Mouse (Mus musculus) spleen, adult 2 months (tissue): ENCODE measurements at regions not wholly inside any gene's neighbourhood (a gene's known extent, or its start where the extent isn't known, plus 50 kb on each side); places are given as distances from the start of the nearest gene placed in this dataset.
A peak's percentile ranks its signal among the peaks of the same experiment; 100 is the strongest.

Source experiments
- DNase-seq, 2 experiments: peaks; one replicate each; pipeline versions ENCODE4 v3.0.0 to v3.0.0-alpha.2; 2012 to 2021; ENCODE audit warnings: low spot score in 2 of 2, low read depth in 1 of 2
- H3K27ac ChIP-seq: fragments of 200-500 bp; 2 replicates; pipeline ENCODE4 v1.5.1; 2012; ENCODE audit warnings: low read length, inconsistent platforms; ENCODE audit not compliant: insufficient read depth
- H3K27me3 ChIP-seq: fragments of 200-500 bp; 2 replicates; pipeline ENCODE4 v1.6.1; 2012; ENCODE audit warnings: mild to moderate bottlenecking, moderate library complexity, low read length, inconsistent platforms; ENCODE audit not compliant: control insufficient read depth, insufficient read depth
- H3K36me3 ChIP-seq: fragments of 200-500 bp; 2 replicates; pipeline ENCODE4 v1.6.1; 2012; ENCODE audit warnings: mild to moderate bottlenecking, low read length, inconsistent platforms; ENCODE audit not compliant: control insufficient read depth, insufficient read depth
- H3K4me1 ChIP-seq: fragments of 200-500 bp; 2 replicates; pipeline ENCODE4 v1.6.1; 2011; ENCODE audit warnings: inconsistent platforms; ENCODE audit not compliant: control insufficient read depth, insufficient read depth, insufficient read length
- H3K4me3 ChIP-seq: fragments of 200-500 bp; 2 replicates; pipeline ENCODE4 v1.5.1; 2011; ENCODE audit warnings: mild to moderate bottlenecking, inconsistent platforms; ENCODE audit not compliant: insufficient read depth, insufficient read length; ENCODE audit errors: extremely low read depth
- CTCF ChIP-seq: fragments of 200-500 bp; IDR thresholded peaks from 2 replicates; pipeline ENCODE4 v1.5.1; 2011; ENCODE audit warnings: mild to moderate bottlenecking, inconsistent platforms; ENCODE audit not compliant: insufficient read depth, insufficient read length, insufficient replicate concordance; ENCODE audit errors: extremely low read depth
- POLR2A ChIP-seq: fragments of 200-500 bp; IDR thresholded peaks from 2 replicates; pipeline ENCODE4 v1.6.1; 2011; ENCODE audit warnings: low read depth, low read length, inconsistent platforms
- WGBS: fragments of 180-500 bp; shearing (Covaris S2); methylation state at CpG from one replicate; pipeline ENCODE4 v1.1.7; 2018; 5-methylcytosine and 5-hydroxymethylcytosine counted together

- 90% methylated on average over 3 of the region's 3 CpGs for WGBS
- TF ChIP-seq CTCF (no peak), POLR2A (no peak)
- no peak overlapping the region for H3K4me3 ChIP-seq
- H3K27ac ChIP-seq = no peak overlapping the region
- peaks cover 12% of the 10 kb centered on the region for H3K4me1 ChIP-seq
- no peaks in the 10 kb centered on the region for H3K27me3 ChIP-seq
- H3K36me3 ChIP-seq = no peaks in the 10 kb centered on the region
- DNase-seq = no peak
Observed at GRCm38 (mm10) chr6:120614526-120614925, 51.6 kb upstream of the Cecr2 start.

GRCm38 (mm10) chr6:120612346-120612745, 53.8 kb upstream of the Cecr2 start:
- Histone ChIP-seq H3K36me3 (no peaks in the 10 kb centered on the region), H3K4me1 (no peaks in the 10 kb centered on the region), H3K27me3 (no peaks in the 10 kb centered on the region), H3K27ac (no peak overlapping the region), H3K4me3 (no peak overlapping the region)
- WGBS = 66% methylated on average over 7 of the region's 7 CpGs
- DNase-seq = no peak
- TF ChIP-seq CTCF (no peak), POLR2A (no peak)

- H3K27ac ChIP-seq = no peak overlapping the region
- no peak overlapping the region for H3K4me3 ChIP-seq
- 82% methylated on average over 4 of the region's 4 CpGs for WGBS
- no peaks in the 10 kb centered on the region for H3K4me1 ChIP-seq
- no peaks in the 10 kb centered on the region for H3K27me3 ChIP-seq
- TF ChIP-seq CTCF (no peak), POLR2A (no peak)
- no peak for DNase-seq
- H3K36me3 ChIP-seq = no peaks in the 10 kb centered on the region
Observed at GRCm38 (mm10) chr6:120609858-120610257, 56.3 kb upstream of the Cecr2 start.

- no peaks in the 10 kb centered on the region for H3K4me1 ChIP-seq
- no peak overlapping the region; the same call in 1 of the 2 replicates for H3K27ac ChIP-seq
- H3K4me3 ChIP-seq = no peak overlapping the region
- TF ChIP-seq POLR2A = no peak
- TF ChIP-seq CTCF = no peak
- DNase-seq = no peak
- H3K36me3 ChIP-seq = no peaks in the 10 kb centered on the region
- 79% methylated on average over 2 of the region's 2 CpGs for WGBS
- H3K27me3 ChIP-seq = no peaks in the 10 kb centered on the region
Observed at GRCm38 (mm10) chr6:120605471-120605870, 60.7 kb upstream of the Cecr2 start.

- Histone ChIP-seq H3K36me3 (no peaks in the 10 kb centered on the region), H3K4me1 (no peaks in the 10 kb centered on the region)
Observed at GRCm38 (mm10) chr6:120604020-120604958, 61.9 kb upstream of the Cecr2 start.

GRCm38 (mm10) chr6:120603454-120603853, 62.7 kb upstream of the Cecr2 start:
- H3K36me3 ChIP-seq = no peaks in the 10 kb centered on the region
- H3K4me3 ChIP-seq = no peak overlapping the region
- WGBS = 57% methylated on average over 2 of the region's 2 CpGs
- peak overlapping the region; percentile 66; the same call in 1 of the 2 replicates for H3K27ac ChIP-seq
- no peaks in the 10 kb centered on the region for H3K4me1 ChIP-seq
- TF ChIP-seq POLR2A = no peak
- peak; percentile 29; the same call in 1 of the 2 replicates for TF ChIP-seq CTCF
- DNase-seq = no peak
- no peaks in the 10 kb centered on the region for H3K27me3 ChIP-seq

More at GRCm38 (mm10) chr6:120604020-120604958, 61.9 kb upstream of the Cecr2 start:
- no peak overlapping the region for H3K4me3 ChIP-seq
- no peaks in the 10 kb centered on the region for H3K27me3 ChIP-seq
- DNase-seq = no peak
- TF ChIP-seq POLR2A = no peak
- 47% methylated on average over 6 of the region's 6 CpGs for WGBS
- peak overlapping the region; percentile 66 for H3K27ac ChIP-seq

GRCm38 (mm10) chr6:120600376-120600775, 65.8 kb upstream of the Cecr2 start:
- 71% methylated on average over 2 of the region's 2 CpGs for WGBS
- no peak overlapping the region for H3K27ac ChIP-seq

More at GRCm38 (mm10) chr6:120600376-120600775, 65.8 kb upstream of the Cecr2 start:
- no peak for DNase-seq
- Histone ChIP-seq H3K4me3 (no peak overlapping the region), H3K36me3 (no peaks in the 10 kb centered on the region), H3K27me3 (no peaks in the 10 kb centered on the region), H3K4me1 (no peaks in the 10 kb centered on the region)
- TF ChIP-seq CTCF = no peak
- no peak for TF ChIP-seq POLR2A
